Mouse (Mus musculus) gastrocnemius, postnatal 14 days (tissue): ENCODE measurements around the gene Spn. TPM values are rescaled to one million over a fixed set of nuclear protein-coding genes. Genes with fewer than 3 reads are reported as not detected.

Experiments
- DNase-seq: peaks from one replicate; pipeline ENCODE4 v3.0.0; 2021; ENCODE audit warnings: mixed read lengths
- intact Hi-C: fragments of 180-260 bp; cut with DNase I; formaldehyde crosslinking; loops from one replicate; pipeline ENCODE4 v1.15.1; 2025; ENCODE audit warnings: low total_unique reads
- total RNA-seq, 2 experiments: library from RNA; stranded (reverse); gene quantifications; 2 replicates each; pipeline ENCODE4 v1.2.3; 2021

The Spn gene
- total RNA-seq, 2 experiments from 2014 or later, result 0.24 to 0.27 TPM

GRCm38 (mm10) chr7:127144412-127144811 is 6.8 kb upstream of the Spn start:
- intact Hi-C loops, result no loop called here
- no peak for DNase-seq

GRCm38 (mm10) chr7:127142666-127143065 is 5.0 kb upstream of the Spn start:
- intact Hi-C loops, result no loop called here
- DNase-seq, result no peak

GRCm38 (mm10) chr7:127142214-127142613 is 4.6 kb upstream of the Spn start:
- intact Hi-C loops, result no loop called here
- no peak for DNase-seq

GRCm38 (mm10) chr7:127140623-127141404 is 3.2 kb upstream of the Spn start:
- DNase-seq, result no peak
- intact Hi-C loops, result no loop called here

GRCm38 (mm10) chr7:127139562-127139961 is 1.9 kb upstream of the Spn start:
- no peak for DNase-seq
- intact Hi-C loops, result no loop called here

GRCm38 (mm10) chr7:127139100-127139499 is 1.5 kb upstream of the Spn start:
- intact Hi-C loops, result no loop called here
- DNase-seq, result no peak

GRCm38 (mm10) chr7:127136181-127137071 is 1.2 kb downstream of the Spn start:
- DNase-seq, result no peak
- intact Hi-C loops, result no loop called here

GRCm38 (mm10) chr7:127134821-127135447 is 2.7 kb downstream of the Spn start:
- no peak for DNase-seq
- intact Hi-C loops, result loop anchor here (5.0 kb wide), 1 partner anchor 47 kb away; no protein-coding TSS in a partner anchor

GRCm38 (mm10) chr7:127133125-127133524 is 4.5 kb downstream of the Spn start:
- intact Hi-C loops, result loop anchor here (5.0 kb wide), 1 partner anchor 49 kb away; no protein-coding TSS in a partner anchor
- no peak for DNase-seq

- no peak for DNase-seq
- intact Hi-C loops, result loop anchor here (5.0 kb wide), 1 partner anchor 53 kb away; no protein-coding TSS in a partner anchor
Observed at GRCm38 (mm10) chr7:127129638-127130037, 8.0 kb downstream of the Spn start.

GRCm38 (mm10) chr7:127121911-127122270 is 15.7 kb downstream of the Spn start, which contains the start of gene Qprt:
TSS of gene Qprt (minus strand) at chr7:127122226.
- DNase-seq, result no peak
- intact Hi-C loops, result no loop called here

GRCm38 (mm10) chr7:127121061-127121910 is 16.3 kb downstream of the Spn start:
- intact Hi-C loops, result no loop called here
- no peak for DNase-seq

GRCm38 (mm10) chr7:127118671-127119445 is 18.8 kb downstream of the Spn start:
- intact Hi-C loops, result no loop called here
- no peak for DNase-seq

GRCm38 (mm10) chr7:127117948-127118347 is 19.7 kb downstream of the Spn start:
- DNase-seq, result no peak
- intact Hi-C loops, result no loop called here

GRCm38 (mm10) chr7:127116331-127116935 is 21.2 kb downstream of the Spn start:
- no peak for DNase-seq
- intact Hi-C loops, result no loop called here

- no peak for DNase-seq
- intact Hi-C loops, result no loop called here
Observed at GRCm38 (mm10) chr7:127114920-127115319, 22.7 kb downstream of the Spn start.

GRCm38 (mm10) chr7:127113614-127114259 is 23.9 kb downstream of the Spn start:
- DNase-seq, result no peak
- intact Hi-C loops, result no loop called here
